Mouse (Mus musculus) myocyte (in vitro differentiated cells): ENCODE data around the gene Hoxa3. TPM values are rescaled to one million over a fixed set of nuclear protein-coding genes. Genes with fewer than 3 reads are reported as not detected.

Experiments
- H3K27me3 ChIP-seq: one replicate; pipeline ENCODE4 v1.6.1; 2011; ENCODE audit not compliant: control insufficient read depth, insufficient read depth, insufficient read length
- H3K36me3 ChIP-seq: one replicate; pipeline ENCODE4 v1.6.1; 2011; ENCODE audit not compliant: control insufficient read depth, insufficient read depth
- H3K4me2 ChIP-seq: one replicate; pipeline ENCODE4 v1.6.1; 2011; ENCODE audit warnings: low read depth, control low read depth
- H3K4me3 ChIP-seq: one replicate; pipeline ENCODE4 v1.5.1; 2011; ENCODE audit warnings: mild to moderate bottlenecking, control low read depth, moderate library complexity
- H3K79me2 ChIP-seq: one replicate; pipeline ENCODE4 v1.6.1; 2011; ENCODE audit not compliant: control insufficient read depth, insufficient read depth
- H3ac ChIP-seq: one replicate; pipeline ENCODE4 v1.6.1; 2011; ENCODE audit not compliant: control insufficient read depth, insufficient read length
- CEBPB ChIP-seq: IDR thresholded peaks from 2 replicates; pipeline ENCODE4 v1.6.1; 2011; ENCODE audit warnings: mild to moderate bottlenecking, moderate library complexity; ENCODE audit not compliant: poor library complexity, insufficient read depth, severe bottlenecking
- E2F4 ChIP-seq: IDR thresholded peaks from one replicate; pipeline ENCODE4 v1.6.1; 2011; ENCODE audit warnings: mild to moderate bottlenecking, control low read depth, moderate library complexity; ENCODE audit not compliant: insufficient read depth
- MAX ChIP-seq: IDR thresholded peaks from one replicate; pipeline ENCODE4 v1.6.1; 2011; ENCODE audit warnings: low read depth, mild to moderate bottlenecking, control low read depth
- MYOD1 ChIP-seq, 3 experiments: IDR thresholded peaks; one replicate each; pipeline ENCODE4 v1.6.1; 2011; ENCODE audit warnings: control low read depth in 2 of 3, low read depth in 2 of 3, mild to moderate bottlenecking in 2 of 3, moderate library complexity in 1 of 3; ENCODE audit not compliant: insufficient read length in 2 of 3, control insufficient read depth in 1 of 3
- MYOG ChIP-seq, 3 experiments: IDR thresholded peaks; one replicate each; pipeline ENCODE4 v1.6.1; 2011; ENCODE audit warnings: control low read depth in 2 of 3, low read depth in 2 of 3, mild to moderate bottlenecking in 2 of 3; ENCODE audit not compliant: insufficient read length in 2 of 3, control insufficient read depth in 1 of 3, insufficient read depth in 1 of 3
- POLR2A ChIP-seq: IDR thresholded peaks from one replicate; pipeline ENCODE4 v1.6.1; 2011; ENCODE audit warnings: low read depth, mild to moderate bottlenecking, control low read depth, moderate library complexity; ENCODE audit not compliant: insufficient read length
- POLR2AphosphoS2 ChIP-seq: IDR thresholded peaks from one replicate; pipeline ENCODE4 v1.6.1; 2011; ENCODE audit warnings: low read depth, control low read depth; ENCODE audit not compliant: insufficient read length
- REST ChIP-seq: IDR thresholded peaks from one replicate; pipeline ENCODE4 v1.6.1; 2011; ENCODE audit warnings: mild to moderate bottlenecking, control low read depth, moderate library complexity; ENCODE audit not compliant: insufficient read depth, insufficient read length
- SRF ChIP-seq: IDR thresholded peaks from one replicate; pipeline ENCODE4 v1.6.1; 2011; ENCODE audit warnings: low read depth; ENCODE audit not compliant: control insufficient read depth, insufficient read length
- TCF12 ChIP-seq: IDR thresholded peaks from one replicate; pipeline ENCODE4 v1.6.1; 2011; ENCODE audit warnings: mild to moderate bottlenecking, control low read depth; ENCODE audit not compliant: poor library complexity, insufficient read depth, severe bottlenecking
- TCF3 ChIP-seq: IDR thresholded peaks from one replicate; pipeline ENCODE4 v1.6.1; 2011; ENCODE audit warnings: low read depth, control low read depth; ENCODE audit not compliant: insufficient read length
- USF1 ChIP-seq: IDR thresholded peaks from one replicate; pipeline ENCODE4 v1.6.1; 2011; ENCODE audit warnings: low read depth, mild to moderate bottlenecking, control low read depth, moderate library complexity
- polyA plus RNA-seq: library from polyadenylated mRNA; unstranded; fragments of >200 nt; fragmentation: generic; extraction: Trizol; gene quantifications from one replicate; pipeline ENCODE4 v1.2.1, GENCODE M21; 2012; ENCODE audit warnings: missing spikeins

Gene Hoxa3
- polyA plus RNA-seq, 1 experiment = 1.0 TPM

- peak overlapping the region; percentile 64 for H3K4me2 ChIP-seq
- H3K27me3 ChIP-seq = no peaks in the 10 kb centered on the region
- peak overlapping the region; percentile 35 for H3ac ChIP-seq
- H3K4me3 ChIP-seq = peak overlapping the region; percentile 45
- TF ChIP-seq TCF3 = no peak
- TF ChIP-seq POLR2A = peak; percentile 79
- TF ChIP-seq E2F4 = no peak
- no peak for TF ChIP-seq MYOG (IDR thresholded peaks at IDR 0.05; ENCODE audit: control insufficient read depth in 1 of 3, insufficient read depth in 1 of 3, insufficient read length in 2 of 3, low read depth in 2 of 3)
- no peak for TF ChIP-seq MAX
- no peak for TF ChIP-seq TCF12
- no peak for TF ChIP-seq MYOD1 (IDR thresholded peaks at IDR 0.05; ENCODE audit: control insufficient read depth in 1 of 3, insufficient read length in 2 of 3, low read depth in 2 of 3)
- TF ChIP-seq REST = no peak
- TF ChIP-seq USF1 = no peak
- TF ChIP-seq POLR2AphosphoS2 = peak; percentile 82
- TF ChIP-seq CEBPB = no peak
- TF ChIP-seq SRF = no peak
- no peaks in the 10 kb centered on the region for H3K36me3 ChIP-seq
- peaks cover 13% of the 10 kb centered on the region for H3K79me2 ChIP-seq
Measured at GRCm38 (mm10) chr6:52253511-52254500, 40.7 kb upstream of the Hoxa3 start.

- H3K4me3 ChIP-seq = peak overlapping the region; percentile 45
- no peaks in the 10 kb centered on the region for H3K27me3 ChIP-seq
Measured at GRCm38 (mm10) chr6:52252775-52253376, 39.7 kb upstream of the Hoxa3 start.

GRCm38 (mm10) chr6:52252016-52252774 is 39.1 kb upstream of the Hoxa3 start:
- Histone ChIP-seq H3K27me3 (no peaks in the 10 kb centered on the region), H3K4me2 (peak overlapping the region; percentile 64)

More at GRCm38 (mm10) chr6:52252775-52253376, 39.7 kb upstream of the Hoxa3 start:
- TF ChIP-seq E2F4 = no peak
- TF ChIP-seq POLR2A = peak; percentile 36
- Histone ChIP-seq H3ac (peak overlapping the region; percentile 35), H3K4me2 (peak overlapping the region; percentile 64), H3K36me3 (no peaks in the 10 kb centered on the region), H3K79me2 (peaks cover 16% of the 10 kb centered on the region)

GRCm38 (mm10) chr6:52251177-52251879 is 38.2 kb upstream of the Hoxa3 start:
- Histone ChIP-seq H3K27me3 (no peaks in the 10 kb centered on the region), H3K4me3 (peak overlapping the region; percentile 45), H3ac (no peak overlapping the region), H3K4me2 (peak overlapping the region; percentile 64), H3K79me2 (peaks cover 30% of the 10 kb centered on the region), H3K36me3 (no peaks in the 10 kb centered on the region)
- no peak for TF ChIP-seq MYOG (IDR thresholded peaks at IDR 0.05; ENCODE audit: control insufficient read depth in 1 of 3, insufficient read depth in 1 of 3, insufficient read length in 2 of 3, low read depth in 2 of 3)
- TF ChIP-seq CEBPB = no peak
- no peak for TF ChIP-seq MYOD1 (IDR thresholded peaks at IDR 0.05; ENCODE audit: control insufficient read depth in 1 of 3, insufficient read length in 2 of 3, low read depth in 2 of 3)
- TF ChIP-seq POLR2A = no peak
- TF ChIP-seq E2F4 = no peak
- no peak for TF ChIP-seq REST
- TF ChIP-seq MAX = no peak
- no peak for TF ChIP-seq SRF
- TF ChIP-seq POLR2AphosphoS2 = no peak
- TF ChIP-seq TCF3 = no peak
- no peak for TF ChIP-seq USF1
- no peak for TF ChIP-seq TCF12

More at GRCm38 (mm10) chr6:52252016-52252774, 39.1 kb upstream of the Hoxa3 start:
- Histone ChIP-seq H3K36me3 (no peaks in the 10 kb centered on the region), H3K79me2 (peaks cover 22% of the 10 kb centered on the region), H3K4me3 (peak overlapping the region; percentile 45), H3ac (peak overlapping the region; percentile 35)
- TF ChIP-seq CEBPB (no peak), TCF3 (no peak), MYOG (IDR thresholded peaks at IDR 0.05; ENCODE audit: control insufficient read depth in 1 of 3, insufficient read depth in 1 of 3, insufficient read length in 2 of 3, low read depth in 2 of 3) (no peak)
